Mouse (Mus musculus) forebrain, embryonic 16.5 days (tissue): ENCODE measurements at regions not wholly inside any gene's neighbourhood (a gene's known extent, or its start where the extent isn't known, plus 50 kb on each side); places are given as distances from the start of the nearest gene placed in this dataset.

ENCODE experiments used
- ATAC-seq: fragments of 200-750 bp; cut with Nextera tagmentation; 2 replicates; pipeline ENCODE4 v1.8.0; 2017; ENCODE audit warnings: mild to moderate bottlenecking, moderate library complexity
- H3K27ac ChIP-seq: fragments of 300-500 bp; sonication (generic); 2 replicates; pipeline ENCODE4 v1.5.1; 2014; ENCODE audit warnings: low read length, control low read depth
- H3K27me3 ChIP-seq: fragments of 300-500 bp; sonication (generic); replicated peaks from 2 replicates; pipeline ENCODE4 v1.6.1; 2014; ENCODE audit warnings: low read length; ENCODE audit not compliant: control insufficient read depth, insufficient read depth
- H3K36me3 ChIP-seq: fragments of 300-500 bp; sonication (generic); 2 replicates; pipeline ENCODE4 v1.6.1; 2014; ENCODE audit not compliant: control insufficient read depth, insufficient read depth
- H3K4me1 ChIP-seq: fragments of 300-500 bp; sonication (generic); replicated peaks from 2 replicates; pipeline ENCODE4 v1.6.1; 2014; ENCODE audit warnings: low read length; ENCODE audit not compliant: control insufficient read depth, insufficient read depth
- H3K4me2 ChIP-seq: fragments of 300-500 bp; sonication (generic); 2 replicates; pipeline ENCODE4 v1.6.1; 2014; ENCODE audit warnings: mild to moderate bottlenecking, low read length, control low read depth
- H3K4me3 ChIP-seq: fragments of 300-500 bp; sonication (generic); replicated peaks from 2 replicates; pipeline ENCODE4 v1.5.1; 2014; ENCODE audit warnings: mild to moderate bottlenecking, low read length, control low read depth
- H3K9ac ChIP-seq: fragments of 300-500 bp; sonication (generic); replicated peaks from 2 replicates; pipeline ENCODE4 v1.6.1; 2014; ENCODE audit warnings: low read depth, low read length, control low read depth
- H3K9me3 ChIP-seq: fragments of 300-500 bp; sonication (generic); 2 replicates; pipeline ENCODE4 v1.6.1; 2016; ENCODE audit warnings: low read length; ENCODE audit not compliant: control insufficient read depth
- WGBS: fragments of 180-500 bp; shearing (Covaris S2); extraction: QIAGEN DNeasy Blood & Tissue Kit; methylation state at CpG from one replicate; pipeline ENCODE4 v1.1.7; 2014; 5-methylcytosine and 5-hydroxymethylcytosine counted together

- no peak overlapping the region for H3K27ac ChIP-seq
- WGBS = 95% methylated on average over 9 of the region's 9 CpGs
- no peak overlapping the region for H3K4me3 ChIP-seq
- H3K4me2 ChIP-seq = no peak overlapping the region
- H3K9me3 ChIP-seq = no peaks in the 10 kb centered on the region
- no peak overlapping the region for H3K9ac ChIP-seq
- no peak for ATAC-seq
- no peaks in the 10 kb centered on the region for H3K4me1 ChIP-seq
- H3K36me3 ChIP-seq = no peaks in the 10 kb centered on the region
- no peaks in the 10 kb centered on the region for H3K27me3 ChIP-seq
Observed at GRCm38 (mm10) chr12:77833411-77834169, 360.5 kb upstream of the Gm6657 start.

DNA sequence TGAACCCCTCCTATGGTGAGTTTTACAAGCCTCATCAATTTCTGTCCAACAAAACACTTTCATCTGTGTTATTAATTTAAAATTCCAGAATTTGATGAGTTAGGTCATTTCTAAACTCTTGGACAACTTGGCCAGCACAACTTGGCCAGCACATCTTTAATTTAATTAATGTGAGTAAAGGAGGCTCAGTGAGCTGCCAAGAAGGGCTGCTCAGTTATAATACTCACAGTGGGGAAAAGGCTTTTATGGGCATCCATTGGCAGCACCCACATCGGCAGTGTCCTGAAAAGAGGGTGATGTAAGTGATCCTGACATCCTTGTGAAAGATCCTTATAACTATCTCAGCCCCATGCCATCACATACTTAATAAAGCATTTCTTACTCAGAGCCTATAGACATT, 359.2 kb upstream of the Gm6657 start:
- H3K27ac ChIP-seq = no peak overlapping the region
- WGBS = 74% methylated on average over 1 of the region's 1 CpGs
- H3K27me3 ChIP-seq = no peaks in the 10 kb centered on the region
- H3K36me3 ChIP-seq = no peaks in the 10 kb centered on the region
- no peak for ATAC-seq
- H3K4me1 ChIP-seq = no peaks in the 10 kb centered on the region
- no peak overlapping the region for H3K4me2 ChIP-seq
- H3K4me3 ChIP-seq = no peak overlapping the region
- no peaks in the 10 kb centered on the region for H3K9me3 ChIP-seq
- no peak overlapping the region for H3K9ac ChIP-seq

DNA sequence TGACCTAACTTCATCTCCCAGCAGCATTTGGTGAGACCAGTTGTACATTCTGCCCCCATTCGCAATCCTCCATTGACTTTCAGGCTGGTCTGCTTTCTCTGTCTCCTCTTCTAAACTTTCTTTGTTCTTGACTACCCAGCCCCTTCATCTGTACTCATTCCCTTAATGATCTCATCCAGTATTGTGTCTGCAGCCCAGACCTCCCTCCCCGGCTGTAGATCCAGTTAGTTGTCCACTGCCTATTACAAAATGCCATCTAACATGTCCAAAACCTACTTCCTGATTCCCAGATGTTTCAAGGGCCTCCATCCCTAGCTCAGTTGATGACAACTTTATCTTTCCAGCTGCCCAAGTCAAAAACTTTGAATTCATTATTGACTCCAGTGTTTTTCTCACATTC, 357.8 kb upstream of the Gm6657 start:
- no peak overlapping the region for H3K9ac ChIP-seq
- no peaks in the 10 kb centered on the region for H3K4me1 ChIP-seq
- H3K36me3 ChIP-seq = no peaks in the 10 kb centered on the region
- H3K4me3 ChIP-seq = no peak overlapping the region
- H3K4me2 ChIP-seq = no peak overlapping the region
- no peaks in the 10 kb centered on the region for H3K9me3 ChIP-seq
- no peak for ATAC-seq
- no peak overlapping the region for H3K27ac ChIP-seq
- H3K27me3 ChIP-seq = no peaks in the 10 kb centered on the region
- WGBS = 61% methylated on average over 2 of the region's 2 CpGs

DNA sequence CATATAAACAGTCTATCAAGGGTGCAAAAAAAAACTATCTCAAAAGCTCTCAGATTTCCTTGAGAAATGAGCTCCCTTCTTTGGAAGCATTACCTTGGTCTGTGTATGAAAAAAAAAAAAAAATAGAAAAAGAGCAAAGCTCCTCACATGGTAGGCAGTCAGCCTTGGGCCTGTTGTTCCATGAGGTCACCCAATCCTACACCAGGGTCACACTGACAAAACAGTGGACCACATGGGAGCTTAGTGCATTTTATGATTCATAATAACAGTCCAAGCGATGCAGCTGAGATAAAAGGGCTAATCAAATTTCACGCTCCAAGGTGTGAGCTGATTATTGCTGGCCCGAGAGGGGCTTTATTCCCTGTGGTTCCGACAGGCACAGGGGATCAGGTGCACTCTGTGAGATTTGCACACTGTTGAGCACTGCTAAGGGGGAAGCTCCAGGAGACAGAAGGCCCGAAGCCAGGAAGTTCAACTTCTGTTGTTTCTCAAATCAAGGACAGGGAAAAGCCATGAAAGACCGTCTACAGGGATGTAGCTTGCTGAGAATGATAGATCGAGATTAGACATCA, 352.1 kb upstream of the Gm6657 start:
- no peaks in the 10 kb centered on the region for H3K36me3 ChIP-seq
- H3K4me1 ChIP-seq = no peaks in the 10 kb centered on the region
- no peak overlapping the region for H3K4me3 ChIP-seq
- no peaks in the 10 kb centered on the region for H3K27me3 ChIP-seq
- H3K27ac ChIP-seq = no peak overlapping the region
- H3K9me3 ChIP-seq = no peaks in the 10 kb centered on the region
- no peak overlapping the region for H3K4me2 ChIP-seq
- no peak overlapping the region for H3K9ac ChIP-seq
- WGBS = 51% methylated on average over 7 of the region's 7 CpGs
- no peak for ATAC-seq

GRCm38 (mm10) chr12:77852595-77853577, 341.2 kb upstream of the Gm6657 start:
- ATAC-seq = no peak; the same call in 1 of the 2 replicates
- H3K4me2 ChIP-seq = no peak overlapping the region
- H3K36me3 ChIP-seq = no peaks in the 10 kb centered on the region
- peaks cover 11% of the 10 kb centered on the region for H3K4me1 ChIP-seq
- no peaks in the 10 kb centered on the region for H3K27me3 ChIP-seq
- no peak overlapping the region for H3K4me3 ChIP-seq
- H3K9me3 ChIP-seq = no peaks in the 10 kb centered on the region
- no peak overlapping the region for H3K27ac ChIP-seq
- H3K9ac ChIP-seq = no peak overlapping the region
- 14% methylated on average over 9 of the region's 9 CpGs for WGBS

GRCm38 (mm10) chr12:77854281-77855075, 339.6 kb upstream of the Gm6657 start:
- Histone ChIP-seq H3K36me3 (no peaks in the 10 kb centered on the region), H3K27ac (no peak overlapping the region), H3K4me2 (no peak overlapping the region), H3K27me3 (no peaks in the 10 kb centered on the region), H3K4me1 (peaks cover 11% of the 10 kb centered on the region), H3K4me3 (no peak overlapping the region), H3K9me3 (no peaks in the 10 kb centered on the region), H3K9ac (no peak overlapping the region)
- 32% methylated on average over 15 of the region's 15 CpGs for WGBS
- peak; percentile 39; the same call in 1 of the 2 replicates for ATAC-seq

DNA sequence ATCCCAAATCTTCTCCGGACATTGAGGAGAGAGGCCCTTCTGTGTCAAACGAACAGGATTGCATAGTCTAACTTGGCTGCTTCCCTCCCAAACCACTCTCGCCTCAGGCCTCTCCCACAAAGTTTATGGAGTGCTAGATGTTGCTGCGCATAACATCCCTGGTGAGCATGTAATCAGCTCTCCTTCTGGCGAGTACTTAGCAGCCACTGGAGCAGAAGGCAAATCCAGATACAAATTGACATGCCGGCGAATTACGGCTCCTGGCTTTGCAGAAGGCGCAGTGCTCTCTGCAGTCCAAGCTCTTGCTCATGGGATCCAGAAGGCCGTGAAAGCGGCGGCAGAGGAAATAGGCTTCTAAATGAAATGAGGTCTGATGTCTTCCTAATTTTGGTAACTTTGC, 338.2 kb upstream of the Gm6657 start:
- Histone ChIP-seq H3K4me1 (peaks cover 11% of the 10 kb centered on the region), H3K9ac (no peak overlapping the region), H3K27ac (no peak overlapping the region), H3K27me3 (0 out of 2 replicates have a peak, but pooled peaks cover 2% of the 10 kb centered on the region), H3K4me2 (no peak overlapping the region), H3K36me3 (no peaks in the 10 kb centered on the region), H3K4me3 (no peak overlapping the region), H3K9me3 (no peaks in the 10 kb centered on the region)
- WGBS = 67% methylated on average over 12 of the region's 12 CpGs
- no peak for ATAC-seq

- no peak overlapping the region for H3K4me3 ChIP-seq
- H3K4me1 ChIP-seq = peaks cover 11% of the 10 kb centered on the region
- H3K4me2 ChIP-seq = no peak overlapping the region
- H3K36me3 ChIP-seq = no peaks in the 10 kb centered on the region
- no peak overlapping the region for H3K27ac ChIP-seq
- H3K9ac ChIP-seq = no peak overlapping the region
- no peaks in the 10 kb centered on the region for H3K9me3 ChIP-seq
- peak; percentile 88 for ATAC-seq
- 54% methylated on average over 4 of the region's 4 CpGs for WGBS
- H3K27me3 ChIP-seq = 0 out of 2 replicates have a peak, but pooled peaks cover 2% of the 10 kb centered on the region
Observed at GRCm38 (mm10) chr12:77857281-77857680, 336.8 kb upstream of the Gm6657 start.
